Mouse (Mus musculus) liver, embryonic 13.5 days (tissue): ENCODE data around the gene Liph. TPM values are rescaled to one million over a fixed set of nuclear protein-coding genes. Genes with fewer than 3 reads are reported as not detected.

Experiments
- ATAC-seq: fragments of 200-750 bp; cut with Nextera tagmentation; 2 replicates; pipeline ENCODE4 v1.8.0; 2017; ENCODE audit warnings: low read depth, mild to moderate bottlenecking, moderate number of reproducible peaks, moderate library complexity
- DNase-seq: peaks from one replicate; pipeline ENCODE4 v3.0.0; 2022
- H3K27ac ChIP-seq: fragments of 300-500 bp; sonication (generic); 2 replicates; pipeline ENCODE4 v1.5.1; 2015; ENCODE audit warnings: moderate library complexity, mild to moderate bottlenecking, inconsistent platforms
- H3K27me3 ChIP-seq: fragments of 300-500 bp; sonication (generic); 2 replicates; pipeline ENCODE4 v1.6.1; 2015; ENCODE audit warnings: mild to moderate bottlenecking, inconsistent platforms
- H3K36me3 ChIP-seq: fragments of 300-500 bp; sonication (generic); 2 replicates; pipeline ENCODE4 v1.6.1; 2015; ENCODE audit warnings: mild to moderate bottlenecking, inconsistent platforms
- H3K4me1 ChIP-seq: fragments of 300-500 bp; sonication (generic); replicated peaks from 2 replicates; pipeline ENCODE4 v1.6.1; 2015; ENCODE audit warnings: inconsistent platforms
- H3K4me2 ChIP-seq: fragments of 300-500 bp; sonication (generic); 2 replicates; pipeline ENCODE4 v1.6.1; 2015; ENCODE audit warnings: inconsistent platforms, mild to moderate bottlenecking, moderate library complexity
- H3K4me3 ChIP-seq: fragments of 300-500 bp; sonication (generic); replicated peaks from 2 replicates; pipeline ENCODE4 v1.5.1; 2015; ENCODE audit warnings: mild to moderate bottlenecking, inconsistent platforms
- H3K9ac ChIP-seq: fragments of 300-500 bp; sonication (generic); 2 replicates; pipeline ENCODE4 v1.6.1; 2015; ENCODE audit warnings: mild to moderate bottlenecking, inconsistent platforms
- H3K9me3 ChIP-seq: fragments of 300-500 bp; sonication (generic); replicated peaks from 2 replicates; pipeline ENCODE4 v1.6.1; 2016; ENCODE audit warnings: inconsistent platforms
- WGBS: fragments of 180-500 bp; shearing (Covaris S2); methylation state at CpG from one replicate; pipeline ENCODE4 v1.1.7; 2015; ENCODE audit not compliant: insufficient replicate concordance; 5-methylcytosine and 5-hydroxymethylcytosine counted together
- polyA plus RNA-seq: library from polyadenylated mRNA; unstranded; fragments of >200 nt; fragmentation: Nextera tagmentation; extraction: Ambion mirVana; gene quantifications from 2 replicates; pipeline ENCODE4 v1.2.1, GENCODE M21; 2015

Gene Liph
- 1.3 and 1.8 TPM in 2 replicates for polyA plus RNA-seq

DNA sequence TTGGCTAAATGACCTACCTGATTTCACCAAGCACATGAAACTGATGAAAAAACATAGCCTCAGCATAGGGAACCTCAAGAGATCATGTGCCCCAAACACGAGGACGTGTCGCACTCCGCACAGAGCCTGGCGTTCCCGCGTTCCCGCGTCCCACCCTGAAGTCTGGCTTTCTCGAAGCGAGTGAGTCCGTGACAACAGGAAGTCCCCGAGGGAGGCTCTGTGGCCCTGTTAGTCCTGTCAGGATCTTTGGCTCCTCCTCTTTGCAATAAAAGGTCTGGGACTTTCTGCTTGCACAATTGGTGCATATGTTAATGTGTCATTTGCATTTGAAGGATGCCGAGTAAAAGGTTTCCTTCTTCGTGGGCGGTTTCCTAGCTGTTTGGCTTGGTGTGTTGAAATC is at the start of gene Liph:
Liph (minus strand) TSS at position 360 of the 400 bp plus-strand sequence.
- Histone ChIP-seq H3K9ac (peak within 1 kb of the TSS; percentile 54), H3K27ac (peak within 1 kb of the TSS; percentile 87), H3K4me2 (peak within 1 kb of the TSS; percentile 58), H3K4me1 (peaks cover 38% of the 10 kb centered on the region), H3K9me3 (no peaks in the 10 kb centered on the region), H3K4me3 (peak within 1 kb of the TSS; percentile 33), H3K27me3 (no peaks in the 10 kb centered on the region), H3K36me3 (no peaks in the 10 kb centered on the region)
- ATAC-seq = no peak
- peak; percentile 32 for DNase-seq
- 18% methylated on average over 16 of the region's 16 CpGs for WGBS

DNA sequence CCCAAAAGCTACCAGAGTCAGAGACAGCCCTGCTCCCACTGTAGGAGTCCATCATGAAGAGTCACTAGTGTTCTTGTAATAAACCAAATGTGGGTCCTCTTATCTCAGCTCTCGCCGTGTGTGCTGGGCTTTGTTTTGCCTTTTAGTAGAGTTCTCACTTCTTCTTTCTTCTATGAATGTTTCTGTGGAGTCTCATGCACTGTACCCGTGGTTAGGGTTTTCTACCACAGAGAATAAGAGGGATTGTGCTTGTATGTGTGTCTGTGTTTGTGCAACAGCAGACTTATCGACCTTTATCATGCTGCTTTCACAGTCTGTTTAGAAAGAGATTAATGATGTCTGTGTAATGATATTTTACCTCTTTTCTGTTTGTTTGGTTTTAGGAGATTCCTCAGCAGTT is 48.4 kb upstream of the Liph start:
- Histone ChIP-seq H3K27ac (no peak overlapping the region), H3K4me3 (no peak overlapping the region), H3K9ac (no peak overlapping the region), H3K27me3 (no peaks in the 10 kb centered on the region), H3K4me2 (no peak overlapping the region), H3K4me1 (no peaks in the 10 kb centered on the region; the same call in 1 of the 2 replicates), H3K9me3 (no peaks in the 10 kb centered on the region), H3K36me3 (peaks cover 88% of the 10 kb centered on the region)
- no peak for DNase-seq
- WGBS = 63% methylated on average over 4 of the region's 4 CpGs
- no peak for ATAC-seq

DNA sequence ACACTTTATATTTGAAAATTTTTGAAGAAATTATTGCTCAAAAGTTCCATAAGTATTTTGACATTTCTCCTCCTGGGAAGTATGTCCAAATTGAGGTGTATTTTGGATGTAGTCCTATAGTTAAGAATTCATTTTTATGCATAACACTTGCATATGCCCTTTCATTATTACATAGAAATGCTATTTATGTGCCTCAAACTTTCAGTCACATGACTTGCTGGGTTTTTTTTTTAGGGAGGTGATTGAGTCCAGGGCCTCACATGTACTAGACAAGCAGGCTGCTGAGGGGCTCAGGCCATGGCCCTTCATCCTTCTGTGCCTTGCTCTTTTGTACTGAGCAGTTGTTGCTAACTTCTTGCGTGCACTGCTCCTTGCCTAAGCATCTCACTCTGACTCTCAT is 44.5 kb upstream of the Liph start:
- no peak overlapping the region for H3K27ac ChIP-seq
- no peak overlapping the region for H3K9ac ChIP-seq
- no peaks in the 10 kb centered on the region for H3K27me3 ChIP-seq
- H3K4me1 ChIP-seq = no peaks in the 10 kb centered on the region
- peaks cover 76% of the 10 kb centered on the region for H3K36me3 ChIP-seq
- no peak overlapping the region for H3K4me3 ChIP-seq
- 91% methylated on average over 1 of the region's 1 CpGs for WGBS
- H3K4me2 ChIP-seq = no peak overlapping the region
- no peaks in the 10 kb centered on the region for H3K9me3 ChIP-seq
- ATAC-seq (no peak), DNase-seq (no peak)

DNA sequence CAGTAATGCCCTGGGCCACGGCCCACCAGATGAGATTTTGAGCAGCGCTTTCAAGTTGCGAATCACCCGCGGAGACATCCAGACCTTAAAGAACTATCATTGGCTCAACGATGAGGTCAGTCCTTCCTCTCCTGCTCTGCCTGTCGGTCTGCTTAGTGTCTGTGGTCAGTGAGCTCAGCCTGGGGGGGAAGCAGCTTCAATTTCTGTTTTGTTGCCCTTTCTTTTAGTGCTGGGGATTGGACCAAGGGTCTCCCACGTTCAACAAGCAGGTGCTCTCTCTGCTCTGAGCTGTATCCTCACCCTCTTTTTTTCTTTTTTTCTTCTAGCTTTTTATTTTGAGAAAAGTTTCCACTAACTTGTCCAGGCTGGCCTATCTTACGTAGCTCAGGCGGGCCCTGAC is 43.1 kb upstream of the Liph start:
- Histone ChIP-seq H3K4me1 (no peaks in the 10 kb centered on the region), H3K9me3 (no peaks in the 10 kb centered on the region), H3K4me2 (no peak overlapping the region), H3K27ac (no peak overlapping the region), H3K9ac (no peak overlapping the region), H3K36me3 (peaks cover 62% of the 10 kb centered on the region), H3K4me3 (no peak overlapping the region), H3K27me3 (no peaks in the 10 kb centered on the region)
- WGBS = 77% methylated on average over 10 of the region's 10 CpGs
- no peak for ATAC-seq
- DNase-seq = no peak

DNA sequence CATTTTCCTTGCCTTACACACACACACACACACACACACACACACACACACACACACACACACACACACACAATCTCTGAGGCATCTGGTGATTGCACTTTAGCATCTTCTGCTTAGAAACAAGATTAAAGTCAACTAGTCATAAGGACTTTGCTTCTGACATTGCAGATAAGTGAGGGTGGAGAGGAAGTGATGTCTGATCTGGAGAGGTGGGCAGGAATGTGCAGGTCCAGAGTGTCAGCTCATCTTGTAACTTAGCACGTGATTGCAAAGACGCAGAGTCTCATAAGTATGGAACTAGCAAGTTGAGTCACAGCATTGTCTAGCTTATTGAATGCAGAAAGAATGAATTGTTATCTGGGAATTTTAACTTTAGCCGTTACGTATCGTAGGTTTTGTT is 32.0 kb upstream of the Liph start:
- Histone ChIP-seq H3K27me3 (no peaks in the 10 kb centered on the region), H3K9me3 (no peaks in the 10 kb centered on the region), H3K9ac (no peak overlapping the region), H3K4me1 (no peaks in the 10 kb centered on the region), H3K4me2 (no peak overlapping the region), H3K4me3 (no peak overlapping the region), H3K36me3 (peaks cover 96% of the 10 kb centered on the region), H3K27ac (no peak overlapping the region)
- WGBS = 79% methylated on average over 5 of the region's 5 CpGs
- DNase-seq (no peak), ATAC-seq (no peak)

DNA sequence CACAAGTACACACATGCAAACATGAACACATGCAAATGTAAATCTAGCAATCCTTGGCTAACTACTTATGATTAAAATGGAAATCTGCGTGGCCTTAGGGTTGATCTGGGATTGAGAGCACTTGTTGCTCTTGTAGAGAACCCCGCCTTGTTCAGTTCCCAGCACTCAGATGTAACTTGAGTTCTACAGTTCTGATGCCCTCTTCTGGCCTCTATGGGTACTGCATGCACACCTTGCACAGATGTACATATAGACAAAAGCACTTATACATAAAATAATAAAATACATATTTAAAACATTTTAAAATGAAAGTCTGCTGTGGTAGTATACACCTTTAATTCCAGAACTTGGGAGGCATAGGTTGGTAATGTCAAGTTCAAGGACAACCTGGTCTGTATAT is 26.7 kb upstream of the Liph start:
- Histone ChIP-seq H3K4me3 (no peak overlapping the region), H3K27ac (no peak overlapping the region), H3K4me1 (no peaks in the 10 kb centered on the region), H3K9me3 (no peaks in the 10 kb centered on the region; the same call in 1 of the 2 replicates), H3K36me3 (peaks cover 91% of the 10 kb centered on the region), H3K9ac (no peak overlapping the region), H3K4me2 (no peak overlapping the region), H3K27me3 (no peaks in the 10 kb centered on the region)
- ATAC-seq (no peak), DNase-seq (no peak)
- 88% methylated on average over 2 of the region's 2 CpGs for WGBS

DNA sequence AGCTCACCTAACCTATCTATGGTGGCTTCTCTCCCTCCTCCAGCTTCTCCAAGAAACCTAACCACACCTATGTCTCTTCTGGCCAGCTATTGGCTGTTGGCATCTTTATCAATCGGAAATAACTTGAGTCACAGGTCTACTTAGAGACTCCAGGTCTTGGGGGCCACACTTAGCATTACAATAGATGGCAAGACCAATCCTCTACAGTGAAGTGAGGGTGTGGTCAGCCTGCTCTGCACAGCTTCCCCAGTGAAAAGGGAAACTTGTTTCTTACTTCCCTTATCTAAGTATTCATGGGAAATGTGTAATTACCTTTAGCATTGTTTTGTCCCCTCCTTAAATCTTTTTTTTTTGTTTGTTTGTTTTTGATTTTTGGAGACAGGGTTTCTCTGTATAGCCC is 20.1 kb upstream of the Liph start:
- no peaks in the 10 kb centered on the region for H3K27me3 ChIP-seq
- DNase-seq = no peak
- peaks cover 77% of the 10 kb centered on the region for H3K36me3 ChIP-seq
- no peak overlapping the region for H3K4me3 ChIP-seq
- no peak overlapping the region for H3K27ac ChIP-seq
- 59% methylated on average over 1 of the region's 1 CpGs for WGBS
- H3K9me3 ChIP-seq = no peaks in the 10 kb centered on the region
- H3K4me2 ChIP-seq = no peak overlapping the region
- H3K4me1 ChIP-seq = peaks cover 36% of the 10 kb centered on the region
- no peak overlapping the region for H3K9ac ChIP-seq
- no peak for ATAC-seq

DNA sequence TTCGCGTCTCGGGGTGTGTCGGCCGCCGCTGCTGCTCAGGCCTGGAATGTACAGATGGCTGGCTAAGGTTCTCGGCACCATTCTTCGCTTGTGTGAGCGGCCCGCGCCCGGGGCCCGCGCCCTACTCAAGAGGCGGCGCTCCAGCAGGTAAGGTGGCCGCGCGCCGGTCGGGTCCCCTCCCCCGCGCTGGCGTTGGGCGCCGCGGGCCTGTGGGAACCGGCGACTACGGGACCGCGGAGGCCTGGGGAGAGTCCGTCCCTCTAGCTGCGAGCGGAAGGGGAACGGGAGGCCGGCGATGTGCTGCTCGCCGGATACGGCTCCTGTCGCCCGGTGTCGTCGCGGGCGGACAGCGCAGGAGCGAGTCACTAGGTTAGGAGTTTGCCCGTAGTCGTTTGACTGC is 14.1 kb upstream of the Liph start:
- ATAC-seq = peak; percentile 77
- peak overlapping the region; percentile 75 for H3K4me2 ChIP-seq
- peak overlapping the region; percentile 88 for H3K27ac ChIP-seq
- H3K36me3 ChIP-seq = peaks cover 19% of the 10 kb centered on the region; the same call in 1 of the 2 replicates
- under 1% methylated on average over 51 of the region's 51 CpGs for WGBS
- peaks cover 40% of the 10 kb centered on the region for H3K4me1 ChIP-seq
- peak overlapping the region; percentile 96 for H3K9ac ChIP-seq
- H3K9me3 ChIP-seq = no peaks in the 10 kb centered on the region
- no peak for DNase-seq
- H3K4me3 ChIP-seq = peak overlapping the region; percentile 98
- H3K27me3 ChIP-seq = 0 out of 2 replicates have a peak, but pooled peaks cover 3% of the 10 kb centered on the region

DNA sequence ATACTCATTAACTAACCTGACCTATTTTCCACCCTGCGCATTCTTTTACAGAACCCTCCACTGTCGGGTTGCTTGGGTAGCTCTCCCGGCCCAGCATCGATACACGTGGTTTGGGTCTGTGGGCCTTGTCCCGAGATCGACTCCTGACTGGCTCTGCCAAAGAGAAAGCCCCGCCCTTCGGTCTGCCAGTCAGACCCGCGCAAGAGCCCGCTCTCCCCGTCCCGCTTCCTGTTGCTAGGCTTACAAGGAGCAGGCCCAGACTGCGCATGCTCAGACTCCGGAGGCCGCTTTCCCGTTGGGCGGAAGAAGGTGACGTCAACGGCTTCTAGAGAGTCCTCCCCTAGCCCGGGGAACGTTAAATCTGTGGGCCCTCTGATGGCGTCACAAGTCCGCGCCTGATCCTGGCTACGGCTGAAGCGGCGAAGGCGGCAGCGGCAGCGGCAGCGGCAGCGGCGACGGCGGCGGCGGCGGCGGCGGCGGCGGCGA is 13.7 kb upstream of the Liph start, which contains the start of gene Senp2:
Senp2 (plus strand) TSS at position 386 of the 486 bp plus-strand sequence.
- Histone ChIP-seq H3K4me1 (peaks cover 40% of the 10 kb centered on the region), H3K9me3 (no peaks in the 10 kb centered on the region), H3K27ac (peak within 1 kb of the TSS; percentile 88), H3K36me3 (peaks cover 16% of the 10 kb centered on the region; the same call in 1 of the 2 replicates), H3K9ac (peak within 1 kb of the TSS; percentile 96), H3K4me3 (peak within 1 kb of the TSS; percentile 98), H3K4me2 (peak within 1 kb of the TSS; percentile 75), H3K27me3 (0 out of 2 replicates have a peak, but pooled peaks cover 3% of the 10 kb centered on the region)
- under 1% methylated on average over 45 of the region's 45 CpGs for WGBS
- ATAC-seq = peak; percentile 95
- DNase-seq = peak; percentile 100

DNA sequence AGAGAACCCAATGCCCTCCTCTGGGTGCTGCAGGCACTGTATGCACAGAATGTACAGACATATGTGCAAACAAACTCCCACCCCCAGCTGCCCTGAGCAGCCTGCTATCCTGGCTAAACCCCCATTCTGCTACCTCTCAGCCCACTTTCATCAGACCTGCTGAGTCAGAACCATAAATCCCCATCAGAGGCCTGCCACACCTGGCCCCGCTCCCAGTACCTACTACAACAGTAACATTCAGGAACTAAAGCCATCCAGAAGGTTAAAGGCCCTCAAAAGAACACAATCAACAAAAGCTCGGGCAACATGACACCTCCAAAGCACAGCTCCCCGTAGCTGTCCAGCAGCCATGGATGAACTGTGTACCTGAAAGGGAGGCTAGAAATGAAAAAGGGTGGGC is 6.1 kb upstream of the Liph start:
- Histone ChIP-seq H3K9ac (no peak overlapping the region), H3K4me3 (no peak overlapping the region), H3K4me1 (peaks cover 18% of the 10 kb centered on the region), H3K27me3 (0 out of 2 replicates have a peak, but pooled peaks cover 3% of the 10 kb centered on the region), H3K9me3 (no peaks in the 10 kb centered on the region), H3K36me3 (no peaks in the 10 kb centered on the region), H3K4me2 (no peak overlapping the region), H3K27ac (no peak overlapping the region)
- ATAC-seq (no peak), DNase-seq (no peak)
- WGBS = 68% methylated on average over 3 of the region's 3 CpGs

DNA sequence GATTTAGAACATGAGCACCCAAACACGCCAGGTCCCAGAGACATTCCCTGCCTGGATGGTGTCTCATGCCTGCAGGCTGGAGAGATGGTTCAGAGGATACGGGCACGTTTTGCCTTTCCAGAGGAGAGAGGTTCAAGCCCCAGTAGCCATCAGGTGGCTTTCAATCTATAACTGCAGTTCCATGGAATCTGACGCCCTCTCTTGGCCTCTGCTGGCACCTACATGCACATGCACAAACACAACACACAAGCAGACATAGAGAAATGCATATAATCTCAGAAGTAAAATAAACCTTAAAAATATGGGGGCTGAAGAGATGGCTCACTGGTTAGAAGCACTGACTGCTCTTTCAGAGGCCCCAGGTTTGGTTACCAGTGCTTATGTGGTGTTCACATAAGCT is 5.7 kb upstream of the Liph start:
- no peaks in the 10 kb centered on the region for H3K9me3 ChIP-seq
- H3K9ac ChIP-seq = no peak overlapping the region
- ATAC-seq (no peak), DNase-seq (no peak)
- WGBS = 56% methylated on average over 4 of the region's 4 CpGs
- H3K27ac ChIP-seq = no peak overlapping the region
- no peak overlapping the region for H3K4me3 ChIP-seq
- H3K4me1 ChIP-seq = peaks cover 22% of the 10 kb centered on the region
- no peaks in the 10 kb centered on the region for H3K36me3 ChIP-seq
- 0 out of 2 replicates have a peak, but pooled peaks cover 3% of the 10 kb centered on the region for H3K27me3 ChIP-seq
- H3K4me2 ChIP-seq = no peak overlapping the region
